Mouse (Mus musculus): ENCODE data around the gene Nip7. TPM values are rescaled to one million over a fixed set of nuclear protein-coding genes. Genes with fewer than 3 reads are reported as not detected.

The Nip7 gene
- total and polyA plus RNA-seq, 3 experiments, result 166 to 231 (median 226) TPM

- in situ Hi-C loops (cut with MboI; ENCODE audit: low pct_ligation_motif_present, low pct_unique_long_range_greater_than_20kb, low sequenced_read_pairs) (no loop called here), dilution Hi-C loops (cut with MboI; ENCODE audit: extremely low pct_ligation_motif_present, extremely low pct_unique_long_range_greater_than_20kb, low sequenced_read_pairs) (no loop called here)
- Histone ChIP-seq H3K4me2 (ENCODE audit: insufficient read depth, low read depth, poor library complexity, severe bottlenecking) (no peak overlapping the region), H3K79me2 (replicated peaks; ENCODE audit: control insufficient read depth, extremely low read depth, insufficient read depth, poor library complexity, severe bottlenecking) (peaks cover 19% of the 10 kb centered on the region), H3K27ac (ENCODE audit: insufficient read depth, low read depth) (no peak overlapping the region), H3K9ac (ENCODE audit: insufficient read depth, low read depth) (no peak overlapping the region), H3K36me3 (replicated peaks in 1 of 2; ENCODE audit: control insufficient read depth in 1 of 2, insufficient read depth in 1 of 2, low read length in 1 of 2) (peaks cover 65 to 76% of the 10 kb centered on the region in 2 experiments), H3K27me3 (replicated peaks) (no peaks in the 10 kb centered on the region), H3K4me1 (ENCODE audit: control insufficient read depth in 1 of 2, insufficient read depth in 2 of 2) (peaks cover 5 to 43% of the 10 kb centered on the region in 2 experiments; a peak in 3 of 4 replicates), H3K9me3 (replicated peaks; ENCODE audit: low read length) (no peaks in the 10 kb centered on the region), H3K4me3 (replicated peaks in 1 of 3; ENCODE audit: low read depth in 2 of 3, low read length in 2 of 3, poor library complexity in 1 of 3) (no peak overlapping the region)
- TF ChIP-seq POLR2AphosphoS2 (IDR thresholded peaks at IDR 0.05; ENCODE audit: low read depth, low read length) (no peak), CHD1 (IDR thresholded peaks at IDR 0.05; ENCODE audit: low read depth, low read length) (no peak), ZKSCAN1 (IDR thresholded peaks at IDR 0.05; ENCODE audit: borderline replicate concordance, low read depth, low read length) (no peak), UBTF (IDR thresholded peaks at IDR 0.05; ENCODE audit: low read depth, low read length) (no peak), MAZ (IDR thresholded peaks at IDR 0.05; ENCODE audit: low read depth, low read length) (no peak), USF1 (IDR thresholded peaks at IDR 0.05; ENCODE audit: low read depth, low read length) (no peak), MEF2A (IDR thresholded peaks at IDR 0.05; ENCODE audit: borderline replicate concordance, low read depth, low read length) (no peak), ZMIZ1 (IDR thresholded peaks at IDR 0.05; ENCODE audit: low read depth, low read length) (no peak), MXI1 (IDR thresholded peaks at IDR 0.05; ENCODE audit: low read depth, low read length) (no peak), JUN (IDR thresholded peaks at IDR 0.05; ENCODE audit: insufficient read depth, low read depth, low read length) (no peak), SIN3A (IDR thresholded peaks at IDR 0.05; ENCODE audit: low read length) (no peak), POLR2A (IDR thresholded peaks at IDR 0.05; ENCODE audit: low read depth, low read length) (no peak)
- DNase-seq (ENCODE audit: extremely low read depth), result no peak
These were observed 11.2 kb upstream of the Nip7 start for GRCm38 (mm10) chr8:107045478-107045877.

DNA sequence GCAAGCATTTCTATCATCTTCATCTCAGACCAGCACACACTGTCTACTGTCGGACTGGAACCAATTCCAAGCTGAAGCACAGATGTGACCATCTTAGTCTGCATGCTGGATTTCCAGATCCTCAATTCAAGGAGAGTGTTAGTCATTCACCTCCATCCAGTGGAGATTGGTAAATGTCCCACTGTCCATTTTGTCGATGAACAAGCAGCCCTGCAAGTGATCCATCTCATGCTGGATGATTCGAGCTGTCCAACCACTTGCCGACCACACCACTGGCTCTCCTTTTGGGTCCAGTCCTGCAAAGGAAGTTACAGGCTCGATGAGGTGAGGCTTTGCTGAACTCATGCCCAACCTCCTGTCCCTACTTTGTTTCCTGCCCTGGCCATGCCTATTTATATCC lies 9.7 kb upstream of the Nip7 start:
- Histone ChIP-seq H3K4me3 (replicated peaks in 1 of 3; ENCODE audit: low read depth in 2 of 3, low read length in 2 of 3, poor library complexity in 1 of 3) (peak overlapping the region in 1 of 3 experiments; percentile 90), H3K36me3 (replicated peaks in 1 of 2; ENCODE audit: control insufficient read depth in 1 of 2, insufficient read depth in 1 of 2, low read length in 1 of 2) (peaks cover 66 to 76% of the 10 kb centered on the region in 2 experiments), H3K9me3 (replicated peaks; ENCODE audit: low read length) (no peaks in the 10 kb centered on the region), H3K27me3 (replicated peaks) (no peaks in the 10 kb centered on the region), H3K9ac (ENCODE audit: insufficient read depth, low read depth) (peak overlapping the region; percentile 74; the same call in 1 of the 2 replicates), H3K4me1 (ENCODE audit: control insufficient read depth in 1 of 2, insufficient read depth in 2 of 2) (peaks cover 5 to 39% of the 10 kb centered on the region in 2 experiments; a peak in 3 of 4 replicates), H3K79me2 (replicated peaks; ENCODE audit: control insufficient read depth, extremely low read depth, insufficient read depth, poor library complexity, severe bottlenecking) (peaks cover 19% of the 10 kb centered on the region), H3K4me2 (ENCODE audit: insufficient read depth, low read depth, poor library complexity, severe bottlenecking) (peak overlapping the region; percentile 53; the same call in 1 of the 2 replicates), H3K27ac (ENCODE audit: insufficient read depth, low read depth) (no peak overlapping the region)
- dilution Hi-C loops (cut with MboI; ENCODE audit: extremely low pct_ligation_motif_present, extremely low pct_unique_long_range_greater_than_20kb, low sequenced_read_pairs), result no loop called here
- DNase-seq (ENCODE audit: extremely low read depth), result no peak
- TF ChIP-seq TBP (conservative IDR thresholded peaks at IDR 0.05; ENCODE audit: low read depth, low read length) (no peak), CHD2 (IDR thresholded peaks at IDR 0.05; ENCODE audit: low read length) (no peak), IRF4 (IDR thresholded peaks at IDR 0.05; ENCODE audit: low read depth, low read length) (no peak), CHD1 (IDR thresholded peaks at IDR 0.05; ENCODE audit: low read depth, low read length) (no peak), POLR2AphosphoS2 (IDR thresholded peaks at IDR 0.05; ENCODE audit: low read depth, low read length) (no peak), JUND (conservative IDR thresholded peaks at IDR 0.05; ENCODE audit: low read depth, low read length) (no peak), ZC3H11A (IDR thresholded peaks at IDR 0.05; ENCODE audit: low read depth, low read length) (no peak), ZMIZ1 (IDR thresholded peaks at IDR 0.05; ENCODE audit: low read depth, low read length) (no peak), MEF2A (IDR thresholded peaks at IDR 0.05; ENCODE audit: borderline replicate concordance, low read depth, low read length) (no peak), PAX5 (IDR thresholded peaks at IDR 0.05; ENCODE audit: low read length) (no peak), EP300 (IDR thresholded peaks at IDR 0.05; ENCODE audit: low read length) (no peak), SMC3 (IDR thresholded peaks at IDR 0.05; ENCODE audit: low read depth, low read length) (no peak)
- in situ Hi-C loops (cut with MboI; ENCODE audit: low pct_ligation_motif_present, low pct_unique_long_range_greater_than_20kb, low sequenced_read_pairs), result no loop called here

All from CH12.LX (cell line).